ENCODE assay signal across 21 mouse cellular contexts in genomic region chr11:5435493-5435892, GRCm38 (mm10). TPM values are rescaled to one million over a fixed set of nuclear protein-coding genes. Genes with fewer than 3 reads are reported as not detected.
A peak's percentile ranks its signal among the peaks of the same experiment; 100 is the strongest.
DNase-seq lines count a peak whose midpoint lies in the region; ATAC-seq and TF ChIP-seq lines count a peak whose summit lies in the region.
"Had no signal": no experiment of that assay in that cellular context is flagged by ENCODE, and none has a peak within 500 bp of the region (broad histone marks: within the 10 kb centered on the region; RNA-seq: fewer than 3 reads in every experiment).

No protein-coding gene starts in this region.

- no peak overlapping the region for H3K4me3 ChIP-seq in thymus, adult 2 months (ENCODE audit: control insufficient read depth, insufficient read depth, low read length)
- H3K4me3 ChIP-seq in small intestine, adult 2 months (ENCODE audit: low read depth, low read length) = no peak overlapping the region
- H3K4me3 ChIP-seq in hindbrain, embryonic 13.5 days = no peak overlapping the region
- H3K4me3 ChIP-seq: embryonic facial prominence, embryonic 10.5 days; forebrain, embryonic 13.5 days; gastrocnemius, adult 2 months had no signal

- TF ChIP-seq POLR2A in thymus, adult 2 months (IDR thresholded peaks at IDR 0.05; ENCODE audit: control insufficient read depth, extremely low read depth, insufficient read depth, low read length, poor library complexity) = no peak
- TF ChIP-seq POLR2A in small intestine, adult 2 months (IDR thresholded peaks at IDR 0.05; ENCODE audit: low read depth, low read length) = no peak

- no peak overlapping the region for H3K9ac ChIP-seq in hindbrain, embryonic 13.5 days
- H3K9ac ChIP-seq: forebrain, embryonic 13.5 days; hindbrain, embryonic 14.5 days had no signal

- H3K4me1 ChIP-seq in thymus, adult 2 months (replicated peaks; ENCODE audit: control insufficient read depth, insufficient read depth, low read length) = peaks cover 30% of the 10 kb centered on the region
- peaks cover 9% of the 10 kb centered on the region; the same call in 1 of the 2 replicates for H3K4me1 ChIP-seq in small intestine, adult 2 months (ENCODE audit: control insufficient read depth, insufficient read depth, insufficient read length, low read length)
- peaks cover 5% of the 10 kb centered on the region for H3K4me1 ChIP-seq in hindbrain, embryonic 13.5 days (replicated peaks)

- TF ChIP-seq CTCF in thymus, adult 2 months (IDR thresholded peaks at IDR 0.05; ENCODE audit: borderline replicate concordance, control insufficient read depth, extremely low read depth, insufficient read depth, low read length, poor library complexity) = no peak
- no peak for TF ChIP-seq CTCF in small intestine, adult 2 months (IDR thresholded peaks at IDR 0.05; ENCODE audit: extremely low read depth, insufficient read length, insufficient replicate concordance, low read depth, low read length)

- H3K9me3 ChIP-seq in hindbrain, embryonic 13.5 days = no peaks in the 10 kb centered on the region
- H3K9me3 ChIP-seq: embryonic facial prominence, embryonic 10.5 days; forebrain, embryonic 13.5 days had no signal

- WGBS in thymus, adult 2 months = 21% methylated on average over 1 of the region's 1 CpGs
- 77% methylated on average over 1 of the region's 1 CpGs for whole genome bisulfite sequencing in small intestine, adult 2 months
- WGBS in hindbrain, embryonic 13.5 days = 98% methylated on average over 1 of the region's 1 CpGs

- peak overlapping the region; percentile 31; the same call in 1 of the 2 replicates for H3K27ac ChIP-seq in thymus, adult 2 months (ENCODE audit: control insufficient read depth, insufficient read depth, low read length)
- peak overlapping the region; percentile 12 for H3K27ac ChIP-seq in small intestine, adult 2 months (ENCODE audit: insufficient read depth, low read depth, low read length)
- no peak overlapping the region for H3K27ac ChIP-seq in hindbrain, embryonic 13.5 days
- H3K27ac ChIP-seq: embryonic facial prominence, embryonic 10.5 days; forebrain, embryonic 13.5 days; gastrocnemius, adult 2 months; hindbrain, embryonic 14.5 days had no signal

- H3K4me2 ChIP-seq in hindbrain, embryonic 13.5 days = no peak overlapping the region
- H3K4me2 ChIP-seq: forebrain, embryonic 13.5 days; hindbrain, embryonic 14.5 days had no signal

- intact Hi-C loops in left cerebral cortex, postnatal 4 days (cut with DNase I) = no loop called here

- no peaks in the 10 kb centered on the region for H3K36me3 ChIP-seq in thymus, adult 2 months (ENCODE audit: control insufficient read depth, insufficient read depth, low read length)
- no peaks in the 10 kb centered on the region for H3K36me3 ChIP-seq in small intestine, adult 2 months (ENCODE audit: control insufficient read depth, insufficient read depth, low read length)
- no peaks in the 10 kb centered on the region for H3K36me3 ChIP-seq in hindbrain, embryonic 13.5 days
- H3K36me3 ChIP-seq: embryonic facial prominence, embryonic 10.5 days had no signal

- no peaks in the 10 kb centered on the region for H3K27me3 ChIP-seq in thymus, adult 2 months (ENCODE audit: control insufficient read depth, insufficient read depth, low read length)
- H3K27me3 ChIP-seq in small intestine, adult 2 months (ENCODE audit: control insufficient read depth, insufficient read depth, low read length) = no peaks in the 10 kb centered on the region
- H3K27me3 ChIP-seq in hindbrain, embryonic 13.5 days = no peaks in the 10 kb centered on the region
- H3K27me3 ChIP-seq: CH12.LX; forebrain, embryonic 13.5 days; Patski had no signal

- DNase-seq in thymus, adult 2 months = no peak
- no peak for DNase-seq in thymus, postnatal 14 days
- DNase-seq in induced T-regulatory cell, adult 2 months (ENCODE audit: low read depth) = peak; percentile 60
- DNase-seq in left cerebral cortex, postnatal 4 days = no peak
- DNase-seq: adrenal gland, adult 8-10 months; cerebellum, adult 11 months; cerebellum, adult 9-10 months; cerebellum, postnatal 36 days; gastrocnemius, adult 2 months; gastrocnemius, postnatal 25 days; heart, postnatal 10 days; heart, postnatal 4 days had no signal

- ATAC-seq in CD4-positive, CD25-positive, alpha-beta regulatory T cell, adult 4 months = peak; percentile 50
- ATAC-seq in hindbrain, embryonic 13.5 days (ENCODE audit: low FRiP score) = no peak
- ATAC-seq: forebrain, embryonic 13.5 days; intestine, postnatal 0 days; Patski had no signal

RNA-seq across cellular contexts. Expression of gene Znrf3, which starts 9.2 kb away (rescaled TPM):
- polyA plus RNA-seq in thymus, adult 2 months (2012; rRNA removed) = 17.3 and 22.4 TPM in 2 replicates
- polyA plus RNA-seq in CD4-positive, CD25-positive, alpha-beta regulatory T cell, adult 4 months (2017; shearing (Covaris generic)) = 10 to 100 TPM; 21.3 to 24.1 TPM
- 2.7 and 4.1 TPM in 2 replicates for polyA plus RNA-seq in small intestine, adult 2 months (2012; rRNA removed)
- 6.7 and 7.1 TPM in 2 replicates for polyA plus RNA-seq in hindbrain, embryonic 13.5 days (2015; fragmentation: Nextera tagmentation; extraction: Ambion mirVana)
- 10 to 100 TPM; 17.6 to 21.0 TPM for total RNA-seq in left cerebral cortex, postnatal 4 days (2021)
